Mouse (Mus musculus) brain, embryonic 14.5 days (tissue): Measurements from ENCODE around the gene Bcar3. TPM values are rescaled to one million over a fixed set of nuclear protein-coding genes. Genes with fewer than 3 reads are reported as not detected.

ENCODE experiments used
- DNase-seq: peaks from one replicate; pipeline ENCODE4 v3.0.0-alpha.2; 2011; ENCODE audit warnings: low read depth
- CTCF ChIP-seq: fragments of 200-500 bp; IDR thresholded peaks from 2 replicates; pipeline ENCODE4 v1.5.1; 2012; ENCODE audit warnings: inconsistent platforms, mild to moderate bottlenecking, moderate library complexity, borderline replicate concordance; ENCODE audit not compliant: insufficient read depth, insufficient read length; ENCODE audit errors: extremely low read depth
- POLR2A ChIP-seq: fragments of 200-500 bp; IDR thresholded peaks from 2 replicates; pipeline ENCODE4 v1.6.1; 2012; ENCODE audit warnings: mild to moderate bottlenecking, inconsistent platforms, borderline replicate concordance; ENCODE audit not compliant: poor library complexity, insufficient read depth, insufficient read length, severe bottlenecking; ENCODE audit errors: extremely low read depth
- polyA plus RNA-seq: library from polyadenylated mRNA; depleted of rRNA; stranded (reverse); fragments of >200 nt; gene quantifications from 2 replicates; pipeline ENCODE4 v1.2.3, GENCODE M21; 2012; rRNA removed

Gene Bcar3
- polyA plus RNA-seq, 1 experiment: 7.7 TPM

- DNase-seq: no peak
- TF ChIP-seq CTCF: no peak
- TF ChIP-seq POLR2A: no peak
Measured at GRCm38 (mm10) chr3:122566112-122566511, 272.2 kb downstream of the Bcar3 start.

GRCm38 (mm10) chr3:122566549-122566948, 272.6 kb downstream of the Bcar3 start:
- TF ChIP-seq POLR2A (no peak), CTCF (no peak)
- no peak for DNase-seq

- TF ChIP-seq CTCF (no peak), POLR2A (no peak)
- peak; percentile 82 for DNase-seq
Measured at GRCm38 (mm10) chr3:122573426-122574286, 279.7 kb downstream of the Bcar3 start.

- DNase-seq: no peak
- TF ChIP-seq CTCF (no peak), POLR2A (no peak)
Measured at GRCm38 (mm10) chr3:122574921-122575320, 281.0 kb downstream of the Bcar3 start.

GRCm38 (mm10) chr3:122577360-122577759, 283.4 kb downstream of the Bcar3 start:
- no peak for TF ChIP-seq CTCF
- no peak for TF ChIP-seq POLR2A
- DNase-seq: no peak

Other genes starting within 250 kb of the Bcar3 start
- gene Abca4, start 249.7 kb upstream of the Bcar3 start, polyA plus RNA-seq: 1.9 and 5.0 TPM in 2 replicates
- gene Gclm, start 48.6 kb upstream of the Bcar3 start, polyA plus RNA-seq: 27.7 and 29.0 TPM in 2 replicates
- gene Dnttip2, start 19.7 kb upstream of the Bcar3 start, polyA plus RNA-seq: 24.2 and 27.7 TPM in 2 replicates